Mouse (Mus musculus) lung, adult 18-20 months (tissue): ENCODE measurements around the gene Smad3.

Source experiments
- DNase-seq, 2 experiments: peaks; one replicate each; pipeline ENCODE4 v3.0.0; 2022; ENCODE audit warnings: mixed read lengths in 2 of 2

Smad3 gene

GRCm38 (mm10) chr9:63771676-63772075 is 13.9 kb upstream of the Smad3 start:
- DNase-seq = no peak

GRCm38 (mm10) chr9:63761367-63762094 is 3.7 kb upstream of the Smad3 start:
- DNase-seq = no peak

GRCm38 (mm10) chr9:63760783-63761182 is 3.0 kb upstream of the Smad3 start:
- DNase-seq = no peak

- DNase-seq = no peak
Measured at GRCm38 (mm10) chr9:63759973-63760722, 2.4 kb upstream of the Smad3 start.

GRCm38 (mm10) chr9:63758641-63759391 is 1.0 kb upstream of the Smad3 start:
- peak in 1 of 2 experiments; percentile 53 for DNase-seq

GRCm38 (mm10) chr9:63757462-63757772 is 377 bp downstream of the Smad3 start:
- DNase-seq = no peak

GRCm38 (mm10) chr9:63756581-63757461 is 973 bp downstream of the Smad3 start:
- peak in 1 of 2 experiments; percentile 52 for DNase-seq

GRCm38 (mm10) chr9:63755671-63756543 is 1.9 kb downstream of the Smad3 start:
- DNase-seq = no peak

GRCm38 (mm10) chr9:63754556-63755510 is 3.0 kb downstream of the Smad3 start:
- DNase-seq = peak; percentile 69 to 84

GRCm38 (mm10) chr9:63754039-63754438 is 3.8 kb downstream of the Smad3 start:
- no peak for DNase-seq

- no peak for DNase-seq
Measured at GRCm38 (mm10) chr9:63753359-63753758, 4.4 kb downstream of the Smad3 start.

- DNase-seq = peak; percentile 59 to 78
Measured at GRCm38 (mm10) chr9:63752576-63752975, 5.2 kb downstream of the Smad3 start.

- DNase-seq = peak in 1 of 2 experiments; percentile 50
Measured at GRCm38 (mm10) chr9:63751325-63751724, 6.5 kb downstream of the Smad3 start.

GRCm38 (mm10) chr9:63750360-63750974 is 7.3 kb downstream of the Smad3 start:
- no peak for DNase-seq

GRCm38 (mm10) chr9:63749296-63749915 is 8.4 kb downstream of the Smad3 start:
- DNase-seq = no peak

- peak in 1 of 2 experiments; percentile 39 for DNase-seq
Measured at GRCm38 (mm10) chr9:63747645-63748295, 10.0 kb downstream of the Smad3 start.

GRCm38 (mm10) chr9:63746980-63747379 is 10.8 kb downstream of the Smad3 start:
- no peak for DNase-seq

- DNase-seq = no peak
Measured at GRCm38 (mm10) chr9:63745821-63746632, 11.8 kb downstream of the Smad3 start.
